23 mouse cellular contexts compared by ENCODE assay signal in genomic region chr7:96102727-96103126, GRCm38 (mm10).
A peak's percentile ranks its signal among the peaks of the same experiment; 100 is the strongest.
DNase-seq lines count a peak whose midpoint lies in the region; ATAC-seq lines count a peak whose summit lies in the region.
"Had no signal": no experiment of that assay in that cellular context is flagged by ENCODE, and none has a peak within 500 bp of the region (broad histone marks: within the 10 kb centered on the region; RNA-seq: fewer than 3 reads in every experiment).

No protein-coding gene starts in this region.

- no peak overlapping the region for H3K4me2 ChIP-seq in kidney, embryonic 14.5 days (replicated peaks; ENCODE audit: low read depth, low read length)
- H3K4me2 ChIP-seq in liver, embryonic 11.5 days, result no peak overlapping the region
- H3K4me2 ChIP-seq: forebrain, embryonic 12.5 days; hindbrain, embryonic 15.5 days; midbrain, embryonic 12.5 days; neural tube, embryonic 15.5 days had no signal

- H3K9me3 ChIP-seq in kidney, embryonic 14.5 days (ENCODE audit: control insufficient read depth, low read length), result no peaks in the 10 kb centered on the region
- H3K9me3 ChIP-seq in liver, embryonic 11.5 days (ENCODE audit: control insufficient read depth, low read length), result no peaks in the 10 kb centered on the region
- H3K9me3 ChIP-seq: forebrain, embryonic 12.5 days; hindbrain, embryonic 15.5 days; midbrain, embryonic 12.5 days; neural tube, embryonic 15.5 days had no signal

- H3K9ac ChIP-seq in kidney, embryonic 14.5 days (ENCODE audit: low read depth, low read length), result no peak overlapping the region
- H3K9ac ChIP-seq in liver, embryonic 11.5 days (ENCODE audit: low read depth, low read length), result no peak overlapping the region
- H3K9ac ChIP-seq: forebrain, embryonic 12.5 days; hindbrain, embryonic 15.5 days; liver, postnatal 0 days; midbrain, embryonic 12.5 days; neural tube, embryonic 15.5 days had no signal

- WGBS in kidney, embryonic 14.5 days, result 18% methylated on average over 6 of the region's 6 CpGs
- 75% methylated on average over 6 of the region's 6 CpGs for WGBS in liver, embryonic 11.5 days

- H3K36me3 ChIP-seq in kidney, embryonic 14.5 days (ENCODE audit: control insufficient read depth, insufficient read depth, low read length), result no peaks in the 10 kb centered on the region
- no peaks in the 10 kb centered on the region for H3K36me3 ChIP-seq in liver, embryonic 11.5 days (ENCODE audit: control insufficient read depth, insufficient read depth, low read length)
- H3K36me3 ChIP-seq: forebrain, embryonic 12.5 days; G1E; hindbrain, embryonic 15.5 days; midbrain, embryonic 12.5 days; neural tube, embryonic 15.5 days had no signal

- ATAC-seq in kidney, embryonic 14.5 days (ENCODE audit: low FRiP score, low TSS enrichment), result peak; percentile 79
- no peak for ATAC-seq in liver, embryonic 11.5 days (replicated peaks; ENCODE audit: low FRiP score)
- ATAC-seq: liver, postnatal 0 days; Patski had no signal

- H3K4me3 ChIP-seq in kidney, embryonic 14.5 days (ENCODE audit: low read length), result no peak overlapping the region
- no peak overlapping the region for H3K4me3 ChIP-seq in liver, embryonic 11.5 days (ENCODE audit: low read depth, low read length)
- H3K4me3 ChIP-seq: forebrain, embryonic 12.5 days; hindbrain, embryonic 15.5 days; left cerebral cortex, adult 2 months; midbrain, embryonic 12.5 days; neural tube, embryonic 15.5 days had no signal

- no peaks in the 10 kb centered on the region for H3K4me1 ChIP-seq in kidney, embryonic 14.5 days (ENCODE audit: control insufficient read depth, insufficient read depth, low read length)
- no peaks in the 10 kb centered on the region for H3K4me1 ChIP-seq in liver, embryonic 11.5 days (replicated peaks; ENCODE audit: control insufficient read depth, insufficient read depth, low read length)
- H3K4me1 ChIP-seq: forebrain, embryonic 12.5 days; hindbrain, embryonic 15.5 days; midbrain, embryonic 12.5 days; neural tube, embryonic 15.5 days had no signal

- no peak for DNase-seq in kidney, adult 9 months
- peak; percentile 3 for DNase-seq in ovary, adult 18-20 months (ENCODE audit: low spot score)
- DNase-seq in ovary, postnatal 10 days (ENCODE audit: low spot score), result no peak
- DNase-seq in forelimb bud, embryonic 11.5 days (ENCODE audit: low read depth, low spot score), result peak; percentile 36
- DNase-seq in yolk sac, embryonic 10.5 days (ENCODE audit: low spot score), result no peak
- no peak for DNase-seq in liver, embryonic 11.5 days (ENCODE audit: low spot score)
- DNase-seq: adrenal gland, postnatal 36 days; B cell, adult 2 months; cerebellum, adult 11 months; cerebellum, postnatal 10 days; kidney, adult 18-20 months; left cerebral cortex, postnatal 4 days; liver, postnatal 0 days; lung, postnatal 10 days; thymus, postnatal 14 days had no signal

- H3K27ac ChIP-seq in kidney, embryonic 14.5 days (ENCODE audit: low read depth, low read length), result no peak overlapping the region
- H3K27ac ChIP-seq in liver, embryonic 11.5 days (ENCODE audit: low read depth, low read length), result no peak overlapping the region
- H3K27ac ChIP-seq: forebrain, embryonic 12.5 days; hindbrain, embryonic 15.5 days; left cerebral cortex, adult 2 months; midbrain, embryonic 12.5 days; neural tube, embryonic 15.5 days had no signal

- H3K27me3 ChIP-seq in kidney, embryonic 14.5 days (ENCODE audit: control insufficient read depth, insufficient read depth, low read length), result no peaks in the 10 kb centered on the region
- H3K27me3 ChIP-seq in liver, embryonic 11.5 days (replicated peaks; ENCODE audit: control insufficient read depth, insufficient read depth, low read length), result no peaks in the 10 kb centered on the region
- H3K27me3 ChIP-seq: forebrain, embryonic 12.5 days; hindbrain, embryonic 15.5 days; midbrain, embryonic 12.5 days; neural tube, embryonic 15.5 days; Patski had no signal

Comparison
In these comparisons a context has a peak if more than half of its experiments do, and no peak if none do; other contexts are left out.
1. DNase-seq: peak in ovary, adult 18-20 months (single experiment) and forelimb bud, embryonic 11.5 days (single experiment); none in kidney, adult 9 months (single experiment), ovary, postnatal 10 days (single experiment), yolk sac, embryonic 10.5 days (single experiment) and liver, embryonic 11.5 days (single experiment).